Comparison of ENCODE assay signal across 8 mouse cellular contexts in genomic region chr2:78959451-78959850, GRCm38 (mm10).
DNase-seq lines count a peak whose midpoint lies in the region; ATAC-seq and TF ChIP-seq lines count a peak whose summit lies in the region.

No protein-coding gene starts in this region.

- peak; percentile 68 for DNase-seq in forebrain, postnatal 0 days
- no peak for DNase-seq in forebrain, embryonic 11.5 days (ENCODE audit: low spot score)
- peak; percentile 25 for DNase-seq in lung, postnatal 10 days
- no peak for DNase-seq in lung, adult 2 months
- peak; percentile 37 for DNase-seq in embryo, embryonic 11 days
- peak; percentile 32 for DNase-seq in limb, embryonic 10.5 days (ENCODE audit: low spot score)
- DNase-seq in stomach, postnatal 0 days (ENCODE audit: low spot score), result no peak
- no peak for DNase-seq in spleen, adult 18-20 months

- H3K27me3 ChIP-seq in forebrain, postnatal 0 days (ENCODE audit: insufficient read depth, low read length), result no peaks in the 10 kb centered on the region
- H3K27me3 ChIP-seq in forebrain, embryonic 11.5 days (ENCODE audit: control insufficient read depth, insufficient read depth, low read length), result no peaks in the 10 kb centered on the region
- no peaks in the 10 kb centered on the region for H3K27me3 ChIP-seq in limb, embryonic 10.5 days (ENCODE audit: low read depth, poor library complexity, severe bottlenecking)
- no peaks in the 10 kb centered on the region for H3K27me3 ChIP-seq in stomach, postnatal 0 days (ENCODE audit: control insufficient read depth, insufficient read depth, low read length)

- H3K9me3 ChIP-seq in forebrain, postnatal 0 days (ENCODE audit: low read length), result no peaks in the 10 kb centered on the region
- no peaks in the 10 kb centered on the region for H3K9me3 ChIP-seq in forebrain, embryonic 11.5 days (ENCODE audit: control insufficient read depth, low read length)
- H3K9me3 ChIP-seq in limb, embryonic 10.5 days (replicated peaks), result no peaks in the 10 kb centered on the region
- H3K9me3 ChIP-seq in stomach, postnatal 0 days (ENCODE audit: control insufficient read depth, low read length), result no peaks in the 10 kb centered on the region

- TF ChIP-seq POLR2A in lung, adult 2 months (IDR thresholded peaks at IDR 0.05; ENCODE audit: borderline replicate concordance, extremely low read depth, low read depth, low read length), result no peak

- H3K36me3 ChIP-seq in forebrain, postnatal 0 days (ENCODE audit: insufficient read depth), result no peaks in the 10 kb centered on the region
- no peaks in the 10 kb centered on the region for H3K36me3 ChIP-seq in forebrain, embryonic 11.5 days (ENCODE audit: control insufficient read depth, insufficient read depth, low read length)
- H3K36me3 ChIP-seq in limb, embryonic 10.5 days, result no peaks in the 10 kb centered on the region
- no peaks in the 10 kb centered on the region for H3K36me3 ChIP-seq in stomach, postnatal 0 days (ENCODE audit: control insufficient read depth, insufficient read depth, low read length)

- WGBS in forebrain, postnatal 0 days, result 34% methylated on average over 3 of the region's 3 CpGs
- WGBS in forebrain, embryonic 11.5 days, result 69% methylated on average over 3 of the region's 3 CpGs
- 32% methylated on average over 3 of the region's 3 CpGs for WGBS in lung, adult 2 months
- 54% methylated on average over 3 of the region's 3 CpGs for WGBS in limb, embryonic 10.5 days
- WGBS in stomach, postnatal 0 days, result 33% methylated on average over 3 of the region's 3 CpGs

- H3K4me3 ChIP-seq in forebrain, postnatal 0 days (ENCODE audit: low read depth, low read length), result no peak overlapping the region
- H3K4me3 ChIP-seq in forebrain, embryonic 11.5 days (ENCODE audit: low read depth, low read length), result no peak overlapping the region
- no peak overlapping the region for H3K4me3 ChIP-seq in lung, adult 2 months (replicated peaks; ENCODE audit: extremely low read depth, low read depth, low read length)
- H3K4me3 ChIP-seq in limb, embryonic 10.5 days, result no peak overlapping the region
- no peak overlapping the region for H3K4me3 ChIP-seq in stomach, postnatal 0 days (ENCODE audit: low read depth, low read length)

- no peak overlapping the region for H3K27ac ChIP-seq in forebrain, postnatal 0 days (ENCODE audit: low read depth, low read length)
- H3K27ac ChIP-seq in forebrain, embryonic 11.5 days (ENCODE audit: low read depth, low read length), result no peak overlapping the region
- no peak overlapping the region for H3K27ac ChIP-seq in limb, embryonic 10.5 days
- no peak overlapping the region for H3K27ac ChIP-seq in stomach, postnatal 0 days (replicated peaks)

- no peak overlapping the region for H3K9ac ChIP-seq in forebrain, postnatal 0 days
- H3K9ac ChIP-seq in forebrain, embryonic 11.5 days (ENCODE audit: low read length), result no peak overlapping the region
- no peak overlapping the region for H3K9ac ChIP-seq in stomach, postnatal 0 days (ENCODE audit: low read length)

- peak; percentile 88 for TF ChIP-seq CTCF in forebrain, postnatal 0 days (IDR thresholded peaks at IDR 0.05; ENCODE audit: low read depth)
- TF ChIP-seq CTCF in lung, adult 2 months (IDR thresholded peaks at IDR 0.05; ENCODE audit: insufficient read depth, low read length), result no peak
- TF ChIP-seq CTCF in stomach, postnatal 0 days (IDR thresholded peaks at IDR 0.05; ENCODE audit: low read depth), result peak; percentile 93

- TF ChIP-seq EP300 in stomach, postnatal 0 days (optimal IDR thresholded peaks at IDR 0.05), result no peak

- H3K4me1 ChIP-seq in forebrain, postnatal 0 days (ENCODE audit: insufficient read depth), result no peaks in the 10 kb centered on the region
- H3K4me1 ChIP-seq in forebrain, embryonic 11.5 days (replicated peaks; ENCODE audit: control insufficient read depth, insufficient read depth, low read length), result no peaks in the 10 kb centered on the region
- H3K4me1 ChIP-seq in lung, adult 2 months (ENCODE audit: control insufficient read depth, insufficient read depth, low read length), result peaks cover 2% of the 10 kb centered on the region; the same call in 1 of the 2 replicates
- H3K4me1 ChIP-seq in limb, embryonic 10.5 days, result peaks cover 24% of the 10 kb centered on the region
- no peaks in the 10 kb centered on the region for H3K4me1 ChIP-seq in stomach, postnatal 0 days (replicated peaks; ENCODE audit: control insufficient read depth, insufficient read depth)

- peak; percentile 66; the same call in 1 of the 2 replicates for ATAC-seq in forebrain, postnatal 0 days
- no peak for ATAC-seq in forebrain, embryonic 11.5 days (replicated peaks; ENCODE audit: low FRiP score)
- ATAC-seq in stomach, postnatal 0 days (ENCODE audit: low FRiP score, low TSS enrichment), result no peak

- H3K4me2 ChIP-seq in forebrain, postnatal 0 days (ENCODE audit: low read depth), result peak overlapping the region; percentile 17; the same call in 1 of the 2 replicates
- H3K4me2 ChIP-seq in forebrain, embryonic 11.5 days (ENCODE audit: low read depth, low read length, severe bottlenecking), result no peak overlapping the region
- H3K4me2 ChIP-seq in stomach, postnatal 0 days (replicated peaks; ENCODE audit: low read depth), result peak overlapping the region; percentile 17; the same call in 1 of the 2 replicates

Comparison
In these comparisons a context has a peak if more than half of its experiments do, and no peak if none do; other contexts are left out.
1. DNase-seq: peak in forebrain, postnatal 0 days (single experiment), lung, postnatal 10 days (single experiment), embryo, embryonic 11 days (single experiment) and limb, embryonic 10.5 days (single experiment); none in forebrain, embryonic 11.5 days (single experiment), lung, adult 2 months (single experiment), stomach, postnatal 0 days (single experiment) and spleen, adult 18-20 months (0 of 2).